Mouse (Mus musculus): Measurements from ENCODE around the gene Kdm6b.
"Not testable (repeated sequence)": the region's sequence is repeated elsewhere in the genome, so short reads cannot be mapped to it uniquely, and the experiment has no call there.

The Kdm6b gene

DNA sequence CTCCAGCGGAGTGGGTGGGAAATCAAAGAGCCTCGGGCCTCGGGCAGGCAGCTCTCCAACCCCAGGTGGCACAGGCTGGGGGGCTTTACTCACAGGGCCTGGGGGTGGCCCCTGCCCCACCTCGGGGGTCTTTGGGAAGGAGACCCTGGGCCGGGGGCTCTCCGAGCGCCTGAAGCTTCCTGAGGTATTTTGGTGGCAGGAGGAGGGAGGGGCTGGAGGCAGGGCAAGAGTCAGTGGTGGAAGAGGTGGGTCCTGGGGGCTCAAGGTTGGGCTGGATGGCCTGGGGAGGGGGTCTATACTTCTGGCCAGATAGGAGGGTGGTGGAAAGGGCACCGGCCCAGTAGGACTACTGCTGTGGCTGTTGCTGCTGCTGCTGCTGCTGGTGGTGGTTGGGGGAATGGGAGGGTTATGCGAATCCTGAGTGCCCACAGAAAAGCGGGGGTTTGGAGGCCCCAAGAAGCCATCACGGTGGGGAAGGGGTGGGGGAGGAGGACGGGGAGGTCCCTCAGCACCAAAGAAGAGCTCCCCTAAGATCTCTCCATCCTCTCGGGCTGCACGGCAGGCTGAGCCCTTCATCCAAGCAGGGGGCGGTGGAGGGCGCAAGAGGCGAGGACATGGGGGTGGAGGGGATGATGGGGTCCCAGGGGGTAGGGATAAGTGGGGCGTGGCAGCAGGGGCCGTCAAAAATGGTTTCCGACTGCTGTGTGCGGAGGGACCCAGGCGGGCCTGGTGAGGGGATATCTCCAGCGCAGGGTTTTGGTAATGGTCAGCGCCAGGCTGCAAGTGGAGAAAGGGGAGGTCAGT is 7.9 kb downstream of the Kdm6b start:
- peak in 1 of 2 experiments; percentile 4 for DNase-seq

DNA sequence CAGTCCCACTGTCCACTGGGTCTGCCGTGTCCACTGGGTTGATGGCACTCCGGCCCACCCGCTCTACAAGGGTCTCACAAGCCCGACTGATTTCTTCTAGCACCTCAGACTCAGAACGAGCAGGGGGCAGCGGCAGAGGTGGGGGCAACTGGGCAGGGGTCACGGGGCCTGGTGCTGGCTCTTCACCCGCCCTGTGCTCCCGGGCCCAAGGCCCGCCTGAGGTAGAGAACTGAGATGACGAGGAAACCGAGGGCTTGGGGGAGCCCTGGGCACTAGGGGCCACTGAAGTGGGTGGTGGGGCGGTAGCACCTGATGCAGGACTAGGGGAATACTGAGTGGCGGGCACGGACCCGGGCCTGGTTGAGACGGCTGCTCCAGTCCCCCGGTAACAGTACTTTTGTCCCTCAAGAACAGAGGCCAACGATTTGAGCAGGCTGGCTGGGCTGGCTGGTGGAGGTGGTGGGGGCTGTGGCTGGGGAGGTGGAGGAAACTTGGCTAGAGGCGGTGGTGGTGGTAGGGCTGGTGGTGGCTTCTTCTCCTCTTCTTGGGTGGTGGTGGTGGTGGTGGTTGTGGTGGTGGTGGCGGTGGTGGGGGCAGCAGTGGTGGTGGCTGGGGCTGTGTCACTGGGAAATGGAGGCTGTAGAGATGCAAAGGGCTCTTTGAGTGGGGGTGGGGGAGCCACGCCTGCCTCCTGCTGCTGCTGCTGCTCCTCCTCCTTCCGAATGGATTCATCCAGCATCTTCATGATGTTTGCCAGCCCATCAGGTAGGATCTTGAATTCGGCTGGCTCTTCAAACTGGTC is 8.7 kb downstream of the Kdm6b start:
- DNase-seq = no peak

DNA sequence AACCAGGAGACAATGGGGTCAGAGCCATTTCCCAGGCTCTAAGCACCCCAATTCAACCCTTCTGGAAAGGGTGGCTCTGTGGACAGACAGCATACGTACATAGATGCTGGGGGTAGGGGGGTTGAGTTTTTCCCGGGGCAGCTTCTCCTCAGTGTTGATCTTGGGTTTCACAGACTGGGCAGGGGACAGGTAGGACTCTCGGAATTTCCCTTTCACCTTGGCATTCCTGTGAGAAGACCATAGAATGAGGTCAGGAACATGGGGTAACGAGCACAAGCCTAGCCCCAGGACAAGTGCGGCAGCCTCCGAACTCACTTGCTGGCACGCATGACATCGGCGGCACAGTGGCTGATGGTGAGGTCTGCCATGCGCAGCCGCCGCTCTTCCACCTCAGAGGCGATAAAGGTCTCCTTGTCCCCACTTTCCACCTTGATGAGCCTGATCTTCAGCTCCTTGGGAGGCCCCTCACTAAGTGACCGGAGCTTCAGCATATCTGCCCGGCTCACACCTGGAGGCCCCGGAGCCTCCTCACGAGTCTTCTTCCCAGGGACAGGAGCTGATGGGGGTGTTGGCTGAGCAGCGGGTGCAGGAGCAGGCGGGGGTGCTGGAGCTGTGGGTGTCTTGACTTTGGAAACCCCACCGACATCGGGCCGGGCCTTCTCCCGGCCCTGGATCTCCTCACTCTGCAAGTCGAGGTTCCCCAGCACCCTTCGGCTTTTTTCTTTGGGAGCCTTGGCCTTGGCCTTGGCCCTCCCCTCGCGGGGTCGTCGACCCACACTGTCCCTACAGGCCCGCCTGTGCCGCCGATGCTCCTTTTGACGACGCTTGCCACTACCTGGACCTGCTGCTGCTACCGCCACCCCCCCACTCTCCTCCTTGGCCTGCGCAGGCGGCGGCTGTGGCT is 9.5 kb downstream of the Kdm6b start:
- DNase-seq = peak; percentile 9 to 22

DNA sequence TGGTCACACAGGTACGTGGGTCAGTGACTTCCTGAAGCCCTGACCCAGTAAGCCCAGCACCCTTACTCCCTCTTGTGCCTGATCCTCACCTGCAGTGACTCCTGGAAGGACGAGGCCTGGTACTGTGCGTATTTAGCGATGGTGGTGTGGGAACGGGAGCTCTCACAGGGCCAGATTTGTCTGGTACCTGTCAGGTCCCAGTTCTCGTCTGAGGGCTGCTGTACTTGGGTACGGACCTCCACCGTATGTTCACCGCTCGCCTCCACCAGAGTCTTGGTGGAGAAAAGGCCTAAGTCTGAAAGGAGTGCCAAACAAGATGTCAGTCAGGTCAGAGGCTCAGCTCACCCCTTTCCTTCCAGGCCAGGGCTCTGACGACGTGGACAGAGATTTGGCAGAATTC is 11.5 kb downstream of the Kdm6b start:
- peak; percentile 18 to 36 for DNase-seq

DNA sequence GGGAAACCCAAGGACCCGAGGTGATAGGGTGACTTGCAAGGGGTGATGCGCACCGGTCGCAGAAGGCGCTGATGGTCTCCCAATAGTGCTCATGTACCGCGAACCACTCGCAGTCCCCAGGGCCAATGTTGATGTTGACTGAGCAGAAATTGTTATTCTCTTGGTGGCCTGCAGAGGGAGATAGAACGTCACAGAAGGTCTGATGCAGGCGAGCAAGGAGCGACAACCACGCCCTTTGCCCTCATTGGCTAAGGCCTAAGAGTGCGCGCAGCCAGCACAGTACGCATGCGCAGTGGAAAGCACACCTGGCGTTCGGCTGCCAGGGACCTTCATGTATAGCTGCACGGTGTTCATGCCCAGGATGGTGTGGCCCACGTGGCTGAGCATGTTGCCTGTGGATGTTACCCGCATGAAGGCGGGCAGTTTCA is 12.3 kb downstream of the Kdm6b start:
- DNase-seq = peak; percentile 96 to 97

DNA sequence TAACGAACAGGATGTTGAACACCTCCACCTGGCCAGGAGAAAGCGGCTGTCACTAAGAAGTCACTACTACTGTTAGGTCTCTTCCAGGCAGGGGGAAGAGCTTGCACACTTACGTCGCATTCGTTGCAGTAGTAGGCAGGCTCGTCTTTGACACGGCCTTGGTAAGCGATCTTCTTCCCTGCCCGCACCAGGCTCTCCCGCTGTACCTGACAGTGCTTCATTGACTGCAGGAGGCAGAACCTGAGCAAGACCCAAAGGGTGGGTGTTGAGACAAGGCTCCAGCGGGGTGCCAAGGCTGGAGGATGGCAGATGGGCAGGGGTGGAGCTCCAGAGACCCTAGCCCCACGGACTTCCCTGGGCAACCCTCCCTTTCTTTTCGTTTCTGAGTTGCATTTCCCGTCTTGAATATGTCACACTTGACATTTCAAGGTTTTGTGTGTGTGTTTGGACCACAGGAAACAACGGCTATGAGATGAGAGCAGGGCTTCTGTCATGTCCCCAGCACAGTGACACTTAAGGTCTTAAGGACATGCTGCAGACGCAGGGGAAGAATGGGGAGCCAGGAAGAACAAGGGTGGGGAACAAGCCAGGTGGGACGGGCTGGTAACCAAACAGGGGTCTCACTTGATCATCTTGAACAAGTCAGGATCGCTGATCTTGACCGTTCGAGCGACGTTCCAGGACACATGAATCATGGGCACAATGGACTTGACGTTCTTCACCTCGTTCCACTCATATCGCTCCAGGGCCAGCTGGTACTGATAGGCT is 13.2 kb downstream of the Kdm6b start:
- DNase-seq = peak; percentile 27 to 34

DNA sequence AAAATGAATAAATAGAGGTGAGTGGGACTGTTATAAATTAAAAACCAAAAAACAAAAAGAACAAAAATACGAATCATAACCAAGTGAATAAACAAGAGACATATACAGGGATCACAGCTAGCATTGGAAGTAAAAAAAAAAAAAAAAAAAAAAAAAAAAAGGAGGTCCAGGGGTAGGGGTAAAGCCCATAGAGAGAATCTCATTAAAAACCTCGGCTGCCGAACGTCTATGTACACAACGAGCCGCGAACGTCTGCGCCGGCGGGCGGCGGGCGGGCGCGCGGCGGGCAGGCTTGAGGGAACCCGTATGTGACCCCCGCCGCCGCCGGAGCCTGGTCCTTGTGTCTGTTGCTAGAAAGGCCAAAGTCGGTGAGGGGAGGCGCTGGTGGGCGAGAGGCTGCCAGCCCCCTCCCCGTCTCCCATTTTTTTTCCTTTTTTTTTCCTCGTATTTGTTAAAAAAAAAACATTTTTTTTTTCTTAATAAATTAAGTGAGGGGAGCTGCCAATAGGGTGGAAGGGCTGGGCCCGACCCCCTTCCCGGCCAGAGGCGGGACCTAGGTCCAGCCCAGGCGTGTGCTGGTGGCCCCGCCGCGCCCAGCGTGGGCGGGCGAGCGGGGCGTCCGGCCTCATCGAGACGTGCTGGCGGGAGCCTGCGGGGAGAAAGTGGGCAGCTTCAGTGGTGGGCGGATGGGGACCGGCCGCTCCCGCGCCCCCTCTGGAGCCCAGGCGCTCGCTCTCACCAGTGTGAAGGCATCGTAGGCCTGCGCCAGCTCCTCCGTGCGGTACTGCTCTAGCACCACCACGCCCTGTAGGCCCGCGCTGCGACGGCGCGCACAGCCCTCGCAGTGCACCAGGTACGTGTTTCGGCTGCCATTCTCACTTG is 14.0 kb downstream of the Kdm6b start:
- peak; percentile 9 to 41 for DNase-seq

DNA sequence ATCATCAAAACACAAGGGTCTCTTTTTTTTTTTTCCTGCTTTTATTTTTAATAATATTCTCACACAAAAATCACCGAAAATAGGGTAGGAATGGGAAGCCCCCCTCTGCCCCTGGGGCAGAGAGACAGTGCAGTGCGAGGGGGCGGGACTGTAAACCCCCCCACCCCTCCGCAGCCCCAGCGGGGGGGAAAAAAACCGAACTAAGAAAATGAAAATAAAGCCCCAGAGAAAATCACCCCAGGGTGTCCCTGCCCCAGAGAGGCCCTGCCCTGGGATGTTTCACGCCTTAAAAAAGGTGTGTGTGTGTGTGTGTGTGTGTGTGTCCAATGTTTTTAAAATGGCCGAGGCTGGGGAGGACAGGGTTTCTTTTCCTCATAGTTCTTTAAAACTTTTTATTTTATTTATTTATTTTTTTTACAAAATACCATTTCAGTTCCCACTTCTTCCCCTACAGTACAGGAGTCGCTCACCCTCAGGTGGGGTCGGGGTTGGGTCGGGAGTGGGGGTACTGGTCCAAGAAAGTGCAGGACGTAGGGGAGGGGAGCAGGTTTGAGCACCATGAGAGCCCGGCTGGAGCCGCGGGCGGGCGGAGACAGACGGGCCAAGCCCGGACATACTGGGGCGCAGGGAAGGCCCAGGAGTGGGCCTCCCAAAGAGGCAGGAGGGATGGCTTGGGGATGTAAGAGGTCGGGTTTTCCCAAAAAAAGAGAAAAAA is 14.8 kb downstream of the Kdm6b start:
- DNase-seq = peak; percentile 20 to 24

DNA sequence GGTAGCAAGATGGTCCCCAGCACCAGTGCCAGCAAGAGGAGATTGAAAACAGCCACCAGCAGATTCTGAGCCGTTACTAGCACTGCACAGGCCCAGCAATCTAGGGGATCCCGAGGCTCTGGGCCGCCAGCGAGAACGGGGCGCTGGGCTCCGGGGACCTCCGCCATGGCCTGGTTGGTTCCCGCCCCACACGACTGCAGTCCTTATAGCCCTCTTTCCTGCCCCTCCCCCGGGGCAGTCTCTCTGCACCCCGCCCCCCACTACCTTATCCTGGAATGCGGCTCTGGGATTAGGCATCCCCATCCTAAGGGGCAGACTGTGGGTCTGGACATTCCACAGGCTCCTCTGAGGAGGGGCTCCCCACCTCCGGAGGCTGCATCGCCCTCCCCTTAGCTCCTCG is 15.4 kb downstream of the Kdm6b start, which contains the start of gene Tmem88:
TSS of gene Tmem88 (minus strand) at position 176 of the 400 bp plus-strand sequence.
- peak; percentile 39 to 50 for DNase-seq

DNA sequence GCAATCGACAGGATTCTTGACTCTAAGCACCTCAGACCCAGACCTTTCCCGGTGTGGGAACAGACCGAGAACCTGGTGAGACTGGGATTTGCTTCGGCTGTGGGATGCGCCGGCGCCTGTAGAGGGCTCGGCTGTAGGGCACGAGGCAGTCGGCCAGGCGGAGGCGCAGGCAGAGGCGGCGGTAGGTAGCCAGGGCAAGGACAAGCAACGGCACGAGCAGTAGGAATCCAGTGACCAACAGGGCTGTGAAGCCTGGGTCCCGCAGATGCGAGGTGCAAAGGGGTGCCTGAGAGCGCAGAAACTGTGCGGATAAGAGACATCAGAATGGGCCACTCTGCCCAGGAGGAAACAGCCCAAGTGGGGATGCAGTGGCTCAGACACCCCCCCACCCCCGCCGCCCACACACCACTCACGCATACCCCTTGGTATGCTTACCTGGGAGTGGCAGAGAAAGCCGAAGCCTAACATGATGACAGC is 15.9 kb downstream of the Kdm6b start:
- peak; percentile 62 to 66 for DNase-seq

DNA sequence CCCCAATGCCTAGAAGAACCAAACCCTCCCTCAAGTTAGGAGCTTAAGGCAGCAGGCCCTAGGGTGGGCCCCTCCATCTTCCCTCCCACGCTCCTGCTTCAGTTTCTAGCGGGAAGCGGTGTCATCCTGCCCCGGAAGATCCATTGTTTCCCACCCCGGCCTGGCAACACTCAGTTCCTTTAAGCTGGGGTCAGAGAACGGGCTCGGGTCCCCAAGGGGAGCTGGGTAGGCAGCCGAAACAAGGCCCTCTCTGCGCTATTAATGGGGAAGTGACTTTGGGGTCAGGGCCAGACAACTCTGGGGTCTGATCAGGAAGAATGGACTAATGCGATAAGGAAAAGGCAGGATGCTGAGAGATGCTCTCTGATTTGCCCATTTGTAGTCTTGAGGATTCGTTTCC is 16.7 kb downstream of the Kdm6b start:
- DNase-seq = peak; percentile 14 to 29

DNA sequence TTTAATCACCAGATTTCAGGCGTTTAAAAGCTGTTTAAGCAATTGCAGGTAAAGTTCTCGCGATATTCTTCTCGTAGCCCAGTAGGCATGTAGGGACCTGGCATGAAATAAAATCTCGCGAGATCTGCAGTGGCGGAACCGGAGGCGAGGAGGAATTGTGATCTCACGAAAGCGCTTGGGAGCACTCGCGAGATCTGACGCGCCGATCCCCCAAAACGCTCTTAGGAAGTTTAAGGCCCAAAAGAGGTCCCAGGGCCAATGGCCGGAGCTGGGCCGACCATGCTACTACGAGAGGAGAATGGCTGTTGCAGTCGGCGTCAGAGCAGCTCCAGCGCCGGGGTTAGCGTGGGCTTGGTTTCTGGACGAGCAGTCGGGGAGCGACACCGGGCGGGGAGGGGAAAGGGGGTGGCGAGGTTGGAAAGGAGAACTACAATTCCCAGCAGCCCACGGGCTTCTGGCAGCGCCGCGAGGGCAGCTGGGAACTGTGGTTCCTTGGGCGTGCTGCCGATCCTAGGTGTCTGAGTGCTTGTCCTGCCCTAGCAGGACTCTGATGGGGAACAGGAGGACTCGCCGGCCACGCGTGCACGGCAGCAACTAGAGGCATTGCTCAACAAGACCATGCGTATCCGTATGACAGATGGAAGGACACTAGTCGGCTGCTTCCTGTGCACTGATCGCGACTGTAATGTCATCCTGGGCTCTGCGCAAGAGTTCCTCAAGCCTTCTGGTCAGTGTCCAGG is 17.7 kb downstream of the Kdm6b start:
- DNase-seq = peak; percentile 94 to 97

DNA sequence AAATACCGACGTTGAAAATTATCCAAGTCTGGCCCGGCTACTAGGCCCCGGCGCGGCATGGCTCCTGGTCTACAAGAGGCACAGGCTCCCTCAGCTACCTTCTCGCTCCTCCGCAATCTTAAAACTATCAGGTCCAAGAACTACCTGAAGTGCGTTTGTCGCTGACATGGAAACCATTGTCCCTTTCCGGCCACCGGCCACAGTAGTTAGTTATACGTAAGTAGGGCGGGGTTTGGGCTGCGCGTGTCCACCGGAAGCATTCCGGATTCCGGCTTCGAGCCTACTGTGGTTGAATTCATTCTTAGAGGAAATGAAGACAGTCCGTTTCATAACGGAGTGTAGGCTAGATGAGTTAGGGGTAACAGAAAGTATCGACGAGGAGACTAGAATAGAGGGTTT is 18.2 kb downstream of the Kdm6b start, which contains the start of the genes Naa38 and Cyb5d1:
TSS of gene Naa38 (plus strand) at position 253 of the 399 bp plus-strand sequence.
TSS of gene Cyb5d1 (minus strand) at position 397 of the 399 bp plus-strand sequence.
- DNase-seq = peak; percentile 94 to 95

DNA sequence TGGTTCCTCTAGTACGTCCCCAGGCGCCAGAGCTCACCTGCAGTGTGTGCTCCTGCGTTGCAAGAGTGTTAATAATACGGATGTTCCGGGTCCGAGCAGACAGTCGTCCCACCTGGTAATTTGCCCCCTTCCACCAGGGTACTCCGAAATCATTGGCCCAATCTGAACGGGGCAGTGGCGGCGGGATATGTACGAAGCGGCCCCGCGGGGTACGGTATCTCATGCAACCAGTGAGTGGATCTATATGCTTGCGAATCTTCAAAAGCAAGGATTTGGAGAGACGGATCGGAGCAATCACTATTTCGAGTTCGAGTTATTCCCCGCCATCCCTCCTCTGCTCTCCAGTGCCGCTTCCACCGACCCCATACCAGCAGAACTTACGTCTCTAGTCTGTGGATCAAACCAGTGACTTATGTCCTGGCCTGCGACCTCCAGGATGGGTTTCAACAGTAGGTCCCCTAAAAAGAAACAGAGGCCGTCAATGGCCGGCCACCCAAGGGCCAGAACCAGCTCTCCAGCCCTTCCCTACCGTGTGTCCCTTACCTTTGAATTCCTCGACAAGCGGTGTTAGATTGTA is 18.8 kb downstream of the Kdm6b start:
- not testable (repeated sequence) for DNase-seq

DNA sequence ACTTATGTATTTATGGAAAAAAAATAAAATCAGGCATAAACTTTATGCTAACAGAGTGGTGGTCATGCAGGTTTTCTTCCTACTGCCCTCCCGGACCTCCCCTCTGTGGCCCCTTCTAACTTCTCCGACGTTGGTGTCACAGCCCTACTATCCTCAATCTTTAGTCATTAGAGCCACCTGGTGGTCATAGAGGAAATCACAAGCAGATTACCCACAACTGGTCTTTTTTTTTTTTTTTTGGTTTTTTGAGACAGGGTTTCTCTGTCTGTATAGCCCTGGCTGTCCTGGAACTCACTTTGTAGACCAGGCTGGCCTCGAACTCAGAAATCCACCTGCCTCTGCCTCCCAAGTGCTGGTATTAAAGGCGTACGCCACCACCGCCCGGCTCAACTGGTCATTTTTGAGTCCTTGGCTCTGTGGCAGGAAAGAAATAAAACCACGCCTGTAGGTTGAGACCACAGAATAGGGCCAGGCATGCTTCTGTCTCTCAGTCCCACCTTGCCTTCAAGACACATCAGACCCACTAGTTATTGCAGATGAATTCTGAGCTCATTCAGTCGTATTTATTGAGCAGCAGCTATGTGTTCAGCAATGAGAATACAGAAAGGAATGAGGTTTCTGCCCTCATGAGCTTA is 23.0 kb downstream of the Kdm6b start:
- DNase-seq = peak; percentile 79 to 81

DNA sequence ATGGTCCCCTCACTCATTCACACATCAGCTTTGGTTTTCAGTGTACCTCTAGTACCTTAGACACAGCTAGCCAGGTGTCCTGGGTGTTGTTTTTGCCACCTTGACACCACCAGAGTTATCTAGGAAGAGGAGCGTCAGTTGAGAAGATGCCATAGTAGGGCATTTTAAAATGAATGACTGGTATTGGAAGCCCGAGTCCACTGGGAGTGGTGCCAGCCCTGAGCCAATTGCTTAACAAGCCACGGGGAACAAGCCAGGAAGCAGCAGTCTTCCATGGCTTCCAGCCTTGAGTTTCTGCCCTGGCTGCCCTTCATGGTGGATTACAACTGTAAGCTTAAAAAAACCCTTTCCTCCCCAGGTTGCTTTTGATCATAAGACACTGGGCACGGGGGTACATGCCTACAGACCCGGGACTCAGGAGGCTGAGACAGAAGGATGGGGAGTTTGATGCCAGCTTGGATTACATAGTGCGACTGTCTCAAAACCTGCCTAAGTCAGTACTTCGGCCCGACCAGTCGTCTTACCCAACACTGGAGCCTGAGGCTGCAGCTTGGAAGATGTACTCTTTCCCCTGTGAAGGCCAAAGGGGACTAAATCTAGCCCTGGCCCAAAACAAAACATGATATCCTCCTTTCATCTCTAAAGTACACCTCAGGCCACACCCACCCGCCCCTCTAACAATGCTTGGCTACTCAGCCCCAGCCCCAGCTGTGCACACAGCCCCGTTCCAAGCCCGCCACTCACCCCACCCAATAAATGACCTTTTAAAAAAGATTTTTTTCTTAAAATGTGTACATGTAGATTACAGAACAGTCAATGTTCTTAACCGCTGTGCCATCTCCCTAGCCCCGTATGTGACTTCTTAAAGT is 23.7 kb downstream of the Kdm6b start:
- peak; percentile 49 to 51 for DNase-seq

DNA sequence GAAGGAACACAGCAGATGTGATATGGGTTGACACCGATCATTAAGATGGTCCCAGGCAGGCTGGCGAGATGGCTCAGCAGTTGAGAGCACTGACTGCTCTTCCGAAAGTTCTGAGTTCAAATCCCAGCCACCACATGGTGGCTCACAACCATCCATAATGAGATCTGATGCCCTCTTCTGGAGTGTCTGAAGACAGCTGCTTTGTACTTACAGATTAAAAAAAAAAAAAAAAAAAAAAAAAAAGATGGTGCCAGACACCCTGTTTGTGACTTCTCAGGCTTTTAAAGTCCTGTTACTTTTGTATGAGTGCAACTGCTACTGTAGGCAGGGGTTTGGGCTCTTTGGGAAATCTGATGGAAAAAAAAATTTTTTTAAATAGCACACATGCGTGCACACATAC is 24.8 kb downstream of the Kdm6b start:
- DNase-seq = no peak
